Mouse (Mus musculus): Measurements from ENCODE around the gene Mea1. TPM values are rescaled to one million over a fixed set of nuclear protein-coding genes. Genes with fewer than 3 reads are reported as not detected.

Gene Mea1
- polyA plus RNA-seq, 1 experiment from 2014 or later: 169 TPM

- Histone ChIP-seq H3K4me2 (ENCODE audit: low read depth, low read length) (no peak overlapping the region), H3K27me3 (replicated peaks; ENCODE audit: control insufficient read depth, insufficient read depth, low read length) (no peaks in the 10 kb centered on the region), H3K4me1 (ENCODE audit: control insufficient read depth, insufficient read depth, low read length) (no peaks in the 10 kb centered on the region), H3K36me3 (ENCODE audit: control insufficient read depth, insufficient read depth, low read length) (peaks cover 40% of the 10 kb centered on the region), H3K4me3 (ENCODE audit: low read length) (no peak overlapping the region), H3K9me3 (ENCODE audit: control insufficient read depth, low read length) (no peaks in the 10 kb centered on the region), H3K9ac (ENCODE audit: low read depth, low read length) (no peak overlapping the region), H3K27ac (ENCODE audit: low read length) (no peak overlapping the region)
- 91% methylated on average over 12 of the region's 12 CpGs for WGBS
- no peak for ATAC-seq
Observed at GRCm38 (mm10) chr17:46661981-46662380, 16.6 kb upstream of the Mea1 start.

- Histone ChIP-seq H3K27me3 (replicated peaks; ENCODE audit: control insufficient read depth, insufficient read depth, low read length) (no peaks in the 10 kb centered on the region), H3K4me1 (ENCODE audit: control insufficient read depth, insufficient read depth, low read length) (no peaks in the 10 kb centered on the region)
- ATAC-seq: no peak
Observed at GRCm38 (mm10) chr17:46662730-46663129, 15.9 kb upstream of the Mea1 start.

GRCm38 (mm10) chr17:46667712-46668111, 10.9 kb upstream of the Mea1 start:
- Histone ChIP-seq H3K9me3 (ENCODE audit: control insufficient read depth, low read length) (no peaks in the 10 kb centered on the region), H3K9ac (ENCODE audit: low read depth, low read length) (no peak overlapping the region), H3K27me3 (replicated peaks; ENCODE audit: control insufficient read depth, insufficient read depth, low read length) (no peaks in the 10 kb centered on the region), H3K27ac (ENCODE audit: low read length) (no peak overlapping the region), H3K36me3 (ENCODE audit: control insufficient read depth, insufficient read depth, low read length) (peaks cover 25% of the 10 kb centered on the region), H3K4me3 (ENCODE audit: low read length) (no peak overlapping the region), H3K4me2 (ENCODE audit: low read depth, low read length) (no peak overlapping the region), H3K4me1 (ENCODE audit: control insufficient read depth, insufficient read depth, low read length) (no peaks in the 10 kb centered on the region)
- ATAC-seq: no peak
- WGBS: 84% methylated on average over 16 of the region's 16 CpGs

More at GRCm38 (mm10) chr17:46662730-46663129, 15.9 kb upstream of the Mea1 start:
- Histone ChIP-seq H3K36me3 (ENCODE audit: control insufficient read depth, insufficient read depth, low read length) (peaks cover 39% of the 10 kb centered on the region), H3K27ac (ENCODE audit: low read length) (no peak overlapping the region), H3K9ac (ENCODE audit: low read depth, low read length) (no peak overlapping the region), H3K4me3 (ENCODE audit: low read length) (no peak overlapping the region), H3K4me2 (ENCODE audit: low read depth, low read length) (no peak overlapping the region), H3K9me3 (ENCODE audit: control insufficient read depth, low read length) (no peaks in the 10 kb centered on the region)
- 83% methylated on average over 5 of the region's 5 CpGs for WGBS

GRCm38 (mm10) chr17:46669911-46670310, 8.7 kb upstream of the Mea1 start:
- Histone ChIP-seq H3K4me1 (ENCODE audit: control insufficient read depth, insufficient read depth, low read length) (peaks cover 5% of the 10 kb centered on the region), H3K9me3 (ENCODE audit: control insufficient read depth, low read length) (no peaks in the 10 kb centered on the region), H3K9ac (ENCODE audit: low read depth, low read length) (no peak overlapping the region), H3K27ac (ENCODE audit: low read length) (no peak overlapping the region), H3K36me3 (ENCODE audit: control insufficient read depth, insufficient read depth, low read length) (peaks cover 12% of the 10 kb centered on the region), H3K4me3 (ENCODE audit: low read length) (no peak overlapping the region), H3K27me3 (replicated peaks; ENCODE audit: control insufficient read depth, insufficient read depth, low read length) (no peaks in the 10 kb centered on the region), H3K4me2 (ENCODE audit: low read depth, low read length) (no peak overlapping the region)
- no peak for ATAC-seq
- WGBS: 96% methylated on average over 10 of the region's 10 CpGs

GRCm38 (mm10) chr17:46673850-46674529, 4.6 kb upstream of the Mea1 start, which contains the start of gene Rrp36:
Rrp36 (minus strand) TSS chr17:46674352.
- WGBS: 1% methylated on average over 43 of the region's 43 CpGs
- peak within 1 kb of the TSS; percentile 84 for H3K4me3 ChIP-seq (ENCODE audit: low read length)
- peaks cover 18% of the 10 kb centered on the region for H3K4me1 ChIP-seq (ENCODE audit: control insufficient read depth, insufficient read depth, low read length)
- H3K27me3 ChIP-seq (replicated peaks; ENCODE audit: control insufficient read depth, insufficient read depth, low read length): no peaks in the 10 kb centered on the region
- ATAC-seq: peak; percentile 95
- H3K4me2 ChIP-seq (ENCODE audit: low read depth, low read length): peak within 1 kb of the TSS; percentile 69
- peaks cover 15% of the 10 kb centered on the region for H3K36me3 ChIP-seq (ENCODE audit: control insufficient read depth, insufficient read depth, low read length)
- peak within 1 kb of the TSS; percentile 89 for H3K27ac ChIP-seq (ENCODE audit: low read length)
- peak within 1 kb of the TSS; percentile 87 for H3K9ac ChIP-seq (ENCODE audit: low read depth, low read length)
- H3K9me3 ChIP-seq (ENCODE audit: control insufficient read depth, low read length): no peaks in the 10 kb centered on the region

GRCm38 (mm10) chr17:46674530-46675283, 3.9 kb upstream of the Mea1 start:
- WGBS: 17% methylated on average over 15 of the region's 15 CpGs
- H3K9ac ChIP-seq (ENCODE audit: low read depth, low read length): peak overlapping the region; percentile 87
- no peaks in the 10 kb centered on the region for H3K9me3 ChIP-seq (ENCODE audit: control insufficient read depth, low read length)
- peak overlapping the region; percentile 69 for H3K4me2 ChIP-seq (ENCODE audit: low read depth, low read length)
- peaks cover 25% of the 10 kb centered on the region for H3K4me1 ChIP-seq (ENCODE audit: control insufficient read depth, insufficient read depth, low read length)
- H3K4me3 ChIP-seq (ENCODE audit: low read length): peak overlapping the region; percentile 84
- H3K36me3 ChIP-seq (ENCODE audit: control insufficient read depth, insufficient read depth, low read length): peaks cover 10% of the 10 kb centered on the region
- peak; percentile 43 for ATAC-seq
- no peaks in the 10 kb centered on the region for H3K27me3 ChIP-seq (replicated peaks; ENCODE audit: control insufficient read depth, insufficient read depth, low read length)
- H3K27ac ChIP-seq (ENCODE audit: low read length): peak overlapping the region; percentile 89

- peaks cover 13% of the 10 kb centered on the region; the same call in 1 of the 2 replicates for H3K36me3 ChIP-seq (ENCODE audit: control insufficient read depth, insufficient read depth, low read length)
- ATAC-seq: no peak
- H3K27me3 ChIP-seq (replicated peaks; ENCODE audit: control insufficient read depth, insufficient read depth, low read length): no peaks in the 10 kb centered on the region
- peak overlapping the region; percentile 74 for H3K4me3 ChIP-seq (ENCODE audit: low read length)
- 49% methylated on average over 9 of the region's 9 CpGs for WGBS
- H3K9me3 ChIP-seq (ENCODE audit: control insufficient read depth, low read length): no peaks in the 10 kb centered on the region
- H3K4me1 ChIP-seq (ENCODE audit: control insufficient read depth, insufficient read depth, low read length): peaks cover 34% of the 10 kb centered on the region
- peak overlapping the region; percentile 79 for H3K9ac ChIP-seq (ENCODE audit: low read depth, low read length)
- peak overlapping the region; percentile 74 for H3K4me2 ChIP-seq (ENCODE audit: low read depth, low read length)
- peak overlapping the region; percentile 23; the same call in 1 of the 2 replicates for H3K27ac ChIP-seq (ENCODE audit: low read length)
Observed at GRCm38 (mm10) chr17:46678911-46679310, 318 bp downstream of the Mea1 start.

- peaks cover 24% of the 10 kb centered on the region for H3K36me3 ChIP-seq (ENCODE audit: control insufficient read depth, insufficient read depth, low read length)
- no peaks in the 10 kb centered on the region for H3K27me3 ChIP-seq (replicated peaks; ENCODE audit: control insufficient read depth, insufficient read depth, low read length)
- H3K9ac ChIP-seq (ENCODE audit: low read depth, low read length): peak overlapping the region; percentile 79
- peak overlapping the region; percentile 74 for H3K4me3 ChIP-seq (ENCODE audit: low read length)
- peaks cover 27% of the 10 kb centered on the region for H3K4me1 ChIP-seq (ENCODE audit: control insufficient read depth, insufficient read depth, low read length)
- under 1% methylated on average over 34 of the region's 34 CpGs for WGBS
- H3K4me2 ChIP-seq (ENCODE audit: low read depth, low read length): peak overlapping the region; percentile 74
- H3K9me3 ChIP-seq (ENCODE audit: control insufficient read depth, low read length): no peaks in the 10 kb centered on the region
- ATAC-seq: no peak; the same call in 1 of the 2 replicates
- H3K27ac ChIP-seq (ENCODE audit: low read length): peak overlapping the region; percentile 92
Observed at GRCm38 (mm10) chr17:46679843-46680759, 1.5 kb downstream of the Mea1 start.
